Mouse (Mus musculus): ENCODE results near the gene Nfkbil1.
"Not testable (repeated sequence)": the region's sequence is repeated elsewhere in the genome, so short reads cannot be mapped to it uniquely, and the experiment has no call there.

Nfkbil1 gene

GRCm38 (mm10) chr17:35234903-35235302, 689 bp downstream of the Nfkbil1 start:
- no peak for DNase-seq

GRCm38 (mm10) chr17:35234090-35234489, 1.5 kb downstream of the Nfkbil1 start:
- not testable (repeated sequence) for DNase-seq

GRCm38 (mm10) chr17:35233114-35233980, 2.2 kb downstream of the Nfkbil1 start, which contains the start of gene Atp6v1g2:
Gene Atp6v1g2, plus strand, starts transcription at chr17:35233660.
- no peak for DNase-seq

GRCm38 (mm10) chr17:35232659-35233058, 2.9 kb downstream of the Nfkbil1 start:
- DNase-seq: no peak

GRCm38 (mm10) chr17:35232043-35232442, 3.5 kb downstream of the Nfkbil1 start:
- peak; percentile 94 for DNase-seq

- no peak for DNase-seq
Observed at GRCm38 (mm10) chr17:35231022-35231421, 4.6 kb downstream of the Nfkbil1 start.

- DNase-seq: no peak
Observed at GRCm38 (mm10) chr17:35226561-35227046, 9.0 kb downstream of the Nfkbil1 start.

GRCm38 (mm10) chr17:35225456-35225855, 10.1 kb downstream of the Nfkbil1 start:
- no peak for DNase-seq

- DNase-seq: no peak
Observed at GRCm38 (mm10) chr17:35224641-35225040, 11.0 kb downstream of the Nfkbil1 start.

GRCm38 (mm10) chr17:35222299-35222698, 13.3 kb downstream of the Nfkbil1 start:
- no peak for DNase-seq

GRCm38 (mm10) chr17:35220156-35220952, 15.2 kb downstream of the Nfkbil1 start, which contains the start of gene Gm16181:
Gene Gm16181, plus strand, starts transcription at chr17:35220834.
- DNase-seq: no peak

- DNase-seq: no peak
Observed at GRCm38 (mm10) chr17:35219601-35220041, 16.0 kb downstream of the Nfkbil1 start.

- DNase-seq: no peak
Observed at GRCm38 (mm10) chr17:35218516-35219193, 16.9 kb downstream of the Nfkbil1 start.

- no peak for DNase-seq
Observed at GRCm38 (mm10) chr17:35213071-35213470, 22.5 kb downstream of the Nfkbil1 start.

- DNase-seq: no peak
Observed at GRCm38 (mm10) chr17:35210593-35210992, 25.0 kb downstream of the Nfkbil1 start.

GRCm38 (mm10) chr17:35209785-35210535, 25.6 kb downstream of the Nfkbil1 start:
- no peak for DNase-seq

- no peak for DNase-seq
Observed at GRCm38 (mm10) chr17:35205380-35205769, 30.2 kb downstream of the Nfkbil1 start.

- DNase-seq: no peak
Observed at GRCm38 (mm10) chr17:35204494-35205379, 30.9 kb downstream of the Nfkbil1 start, which contains the start of gene Lta. Gene Lta, minus strand, starts transcription at chr17:35205351.

- no peak for DNase-seq
Observed at GRCm38 (mm10) chr17:35202442-35202841, 33.1 kb downstream of the Nfkbil1 start.

GRCm38 (mm10) chr17:35201787-35202186, 33.8 kb downstream of the Nfkbil1 start, which contains the start of gene Tnf:
Gene Tnf, minus strand, starts transcription at chr17:35202007.
- no peak for DNase-seq

- DNase-seq: no peak
Observed at GRCm38 (mm10) chr17:35201128-35201527, 34.5 kb downstream of the Nfkbil1 start.
